Mouse (Mus musculus): ENCODE results near the gene D17H6S53E.

D17H6S53E gene

DNA sequence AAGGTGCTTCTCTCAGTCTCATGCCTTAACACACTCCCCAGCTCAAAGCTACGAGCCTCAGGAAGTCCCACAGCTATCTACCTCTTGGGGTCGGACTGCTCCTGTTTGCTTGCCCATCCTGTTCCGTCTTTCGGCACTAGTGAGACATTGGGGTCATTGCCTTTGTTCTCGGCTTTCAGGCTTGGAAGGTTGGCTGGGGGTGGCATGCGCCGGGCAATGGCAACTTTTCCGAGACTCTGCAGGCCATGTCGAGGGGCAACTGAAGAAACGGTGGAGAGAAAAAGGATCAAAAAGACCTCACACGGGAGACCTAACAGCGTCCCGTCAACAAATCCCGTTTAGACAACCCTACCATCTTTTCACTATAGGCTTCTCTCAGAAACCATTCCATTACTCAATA is 35.9 kb downstream of the D17H6S53E start:
- no peak for DNase-seq (ENCODE audit: low read depth, low spot score)

- DNase-seq (ENCODE audit: low read depth, low spot score): no peak
Observed at GRCm38 (mm10) chr17:35162730-35163129, 36.6 kb downstream of the D17H6S53E start.

DNA sequence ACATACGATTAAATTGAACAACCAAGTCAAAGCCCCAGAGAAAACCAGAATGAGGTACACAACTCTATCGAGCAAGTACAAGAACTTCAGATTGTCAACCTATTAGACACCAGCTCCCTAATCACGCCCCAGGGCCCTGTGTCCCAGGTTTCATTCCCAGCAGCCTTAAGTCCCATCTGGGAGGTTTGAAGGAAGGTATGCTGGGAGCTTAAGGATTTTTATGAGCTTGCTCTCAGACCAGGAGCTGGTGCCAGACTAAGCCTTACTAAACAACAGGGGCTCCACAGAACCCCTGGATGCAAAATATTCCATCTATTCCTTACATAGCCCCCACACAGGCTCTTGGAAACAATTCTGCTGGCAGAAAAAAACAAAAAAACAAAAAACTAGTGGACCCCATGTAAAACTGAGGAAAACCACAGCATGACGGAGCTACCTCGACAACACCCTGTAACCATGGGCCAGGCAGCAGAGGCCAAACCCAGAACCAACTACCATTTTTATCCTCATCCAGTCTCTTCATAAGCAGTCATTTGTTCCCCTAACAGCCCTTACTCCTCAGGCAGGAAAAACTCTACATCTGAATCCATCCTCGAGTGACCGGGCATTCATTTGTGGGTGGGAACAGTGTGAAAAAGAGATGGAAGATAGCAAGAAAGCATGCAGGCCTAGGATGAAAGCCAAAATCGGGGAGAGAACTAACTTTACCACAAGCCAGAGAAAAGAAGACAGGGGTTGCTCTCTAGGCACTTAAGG is 37.3 kb downstream of the D17H6S53E start:
- no peak for DNase-seq (ENCODE audit: low read depth, low spot score)

- no peak for DNase-seq (ENCODE audit: low read depth, low spot score)
Observed at GRCm38 (mm10) chr17:35164218-35164567, 38.0 kb downstream of the D17H6S53E start.

DNA sequence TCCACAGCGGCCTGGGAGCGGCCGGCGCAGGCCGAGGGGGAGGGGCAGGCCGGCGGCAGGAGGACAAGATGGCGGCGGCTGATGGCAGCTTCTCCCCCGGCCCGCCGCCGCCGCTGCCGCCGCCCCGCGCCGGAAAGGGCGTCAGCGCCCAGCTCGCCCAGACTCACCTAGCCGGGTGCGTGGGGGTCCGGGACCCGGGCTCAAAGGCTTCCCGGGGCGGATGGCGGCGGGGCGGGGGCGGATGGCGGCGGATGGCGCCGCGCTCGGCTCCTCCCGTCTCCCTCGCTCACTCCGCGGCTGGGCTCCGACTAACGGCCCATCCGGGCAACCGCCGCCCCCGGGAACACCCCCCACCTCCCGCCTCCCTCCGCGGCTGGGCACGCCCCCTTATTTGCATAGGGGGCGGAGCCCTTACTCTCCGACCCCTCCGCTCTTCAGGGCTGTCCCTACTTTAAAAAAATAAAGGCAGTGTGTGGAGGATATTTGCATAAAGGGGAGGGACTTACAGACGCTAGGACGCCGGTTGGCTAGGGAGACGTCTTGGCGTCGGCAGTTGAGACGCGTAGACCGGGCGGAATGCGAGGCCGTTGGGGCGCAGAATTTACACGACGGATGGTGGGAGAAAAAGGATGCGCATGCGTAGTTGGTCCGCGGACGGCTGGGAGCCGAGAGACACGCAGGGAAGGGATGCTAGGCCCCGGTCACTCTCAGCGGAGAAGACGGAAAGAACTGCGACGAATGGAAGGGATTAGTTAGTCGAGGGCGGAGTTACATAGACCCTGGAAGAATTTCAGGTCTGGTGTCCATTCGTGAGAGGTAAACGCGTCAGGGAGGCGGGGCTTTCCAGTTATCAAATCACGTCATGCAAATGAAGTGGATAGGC is 38.6 kb downstream of the D17H6S53E start, which contains the start of gene Prrc2a:
Gene Prrc2a (minus strand): TSS at position 330 of the 883 bp plus-strand sequence.
- DNase-seq (ENCODE audit: low read depth, low spot score): peak; percentile 98

GRCm38 (mm10) chr17:35165451-35166155 is 39.4 kb downstream of the D17H6S53E start:
- no peak for DNase-seq (ENCODE audit: low read depth, low spot score)

DNA sequence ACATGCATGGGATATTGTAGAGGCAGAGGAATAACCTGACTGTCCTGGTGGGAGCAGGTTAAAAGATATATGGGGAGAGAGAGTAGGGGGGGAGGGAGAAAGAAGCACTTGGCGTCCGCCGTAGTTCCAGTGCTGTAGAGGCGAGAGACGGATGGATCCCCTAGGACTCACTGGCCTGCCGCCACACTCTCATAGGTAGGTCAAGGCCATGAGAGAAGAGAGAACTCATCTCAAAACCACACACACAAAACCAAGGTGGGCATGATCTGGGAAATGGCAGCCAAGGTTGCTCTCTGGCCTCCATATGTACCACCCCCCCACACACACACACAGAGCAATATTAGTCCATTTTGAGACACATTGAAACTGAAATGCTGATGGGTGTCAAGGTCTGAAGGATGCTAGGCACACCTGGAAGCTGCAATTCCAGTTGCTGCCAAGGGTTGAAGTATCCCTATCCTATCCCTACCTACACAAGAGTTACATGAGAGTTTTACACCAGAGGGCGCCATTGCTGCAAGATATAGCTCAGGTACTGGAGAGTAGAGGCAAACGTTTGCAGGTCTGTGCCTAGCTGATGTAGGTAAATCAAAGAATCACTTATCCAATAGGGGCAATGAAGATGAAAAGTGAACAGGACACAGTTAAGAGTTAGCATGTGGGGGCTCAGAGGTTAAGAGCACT is 40.3 kb downstream of the D17H6S53E start:
- DNase-seq (ENCODE audit: low read depth, low spot score): peak; percentile 55

GRCm38 (mm10) chr17:35167794-35168193 is 41.6 kb downstream of the D17H6S53E start:
- DNase-seq (ENCODE audit: low read depth, low spot score): no peak

- peak; percentile 37 for DNase-seq (ENCODE audit: low read depth, low spot score)
Observed at GRCm38 (mm10) chr17:35168541-35169207, 42.5 kb downstream of the D17H6S53E start.

DNA sequence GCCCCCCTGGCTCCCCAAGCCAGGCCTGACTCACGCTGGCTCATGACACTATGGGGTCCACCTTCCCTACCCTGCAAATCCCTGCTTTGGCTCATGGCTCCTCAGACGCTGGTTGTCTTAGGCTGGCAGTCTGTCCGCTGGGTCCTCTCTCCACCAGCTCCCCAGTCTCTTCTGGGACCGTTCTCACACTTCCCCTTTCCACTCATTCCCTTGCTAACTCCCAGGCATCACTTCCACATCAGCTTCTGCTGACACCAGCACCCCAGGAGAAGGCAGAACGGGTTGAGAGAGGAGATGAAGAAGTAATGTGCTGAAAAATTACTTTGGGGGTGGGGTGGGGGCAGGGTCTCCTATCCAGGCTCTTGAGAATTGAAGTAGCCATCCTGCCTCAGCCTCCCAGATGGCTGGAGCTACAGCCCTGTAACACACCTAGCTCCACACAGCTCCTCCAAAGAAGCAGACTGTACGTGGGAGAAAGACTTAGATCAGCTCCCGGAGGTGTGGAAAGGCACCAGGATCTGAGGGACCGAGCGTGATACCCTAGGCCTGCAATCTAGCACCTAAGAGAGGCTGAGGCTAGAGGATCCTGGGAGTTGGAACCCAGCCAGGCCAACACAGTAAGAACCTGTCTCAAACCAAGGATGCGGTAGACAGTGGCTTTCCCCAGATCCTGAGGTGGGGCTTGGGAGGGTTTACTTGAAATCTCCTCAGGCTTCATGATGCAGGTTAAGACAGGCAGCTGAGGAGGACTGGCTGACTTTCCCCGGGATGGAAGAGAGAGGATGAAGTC is 46.5 kb downstream of the D17H6S53E start:
- DNase-seq (ENCODE audit: low read depth, low spot score): no peak

GRCm38 (mm10) chr17:35173329-35173728 is 47.2 kb downstream of the D17H6S53E start:
- no peak for DNase-seq (ENCODE audit: low read depth, low spot score)

DNA sequence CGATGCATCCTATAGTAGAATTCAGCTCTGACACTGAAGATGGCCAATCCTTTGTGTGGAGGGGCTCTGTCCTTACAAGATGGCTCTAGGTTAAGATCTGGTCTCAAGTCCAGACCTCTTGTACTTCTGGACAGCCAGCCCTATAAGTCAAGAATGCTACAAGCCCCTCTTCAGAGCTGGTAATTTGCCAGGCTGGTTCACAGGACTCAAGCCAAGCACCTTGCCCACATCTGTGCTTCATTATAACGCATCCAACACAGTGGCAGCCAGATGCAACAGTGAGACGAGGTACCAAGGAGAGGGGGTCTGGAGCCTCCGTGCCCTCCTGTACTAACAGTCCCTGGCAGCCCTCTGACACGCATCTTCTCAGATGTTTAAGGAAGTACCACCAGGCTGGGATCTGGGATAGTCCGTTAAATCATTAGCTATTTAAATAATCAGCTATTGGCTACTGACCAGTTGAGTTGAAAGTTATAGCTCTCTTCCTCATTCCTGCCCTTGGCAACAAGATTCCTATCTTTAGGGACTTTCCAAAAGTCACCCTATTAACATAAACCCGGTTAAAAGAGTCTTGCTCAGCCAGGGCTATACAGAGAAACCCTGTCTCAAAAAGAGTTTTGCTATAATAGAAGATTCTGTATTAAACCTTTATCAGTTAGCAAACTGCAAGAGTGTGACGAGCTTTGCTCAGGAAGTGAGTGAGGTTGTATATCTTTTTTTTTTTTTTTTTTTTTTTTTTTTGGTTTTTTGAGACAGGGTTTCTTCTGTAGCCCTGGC is 48.2 kb downstream of the D17H6S53E start:
- no peak for DNase-seq (ENCODE audit: low read depth, low spot score)

DNA sequence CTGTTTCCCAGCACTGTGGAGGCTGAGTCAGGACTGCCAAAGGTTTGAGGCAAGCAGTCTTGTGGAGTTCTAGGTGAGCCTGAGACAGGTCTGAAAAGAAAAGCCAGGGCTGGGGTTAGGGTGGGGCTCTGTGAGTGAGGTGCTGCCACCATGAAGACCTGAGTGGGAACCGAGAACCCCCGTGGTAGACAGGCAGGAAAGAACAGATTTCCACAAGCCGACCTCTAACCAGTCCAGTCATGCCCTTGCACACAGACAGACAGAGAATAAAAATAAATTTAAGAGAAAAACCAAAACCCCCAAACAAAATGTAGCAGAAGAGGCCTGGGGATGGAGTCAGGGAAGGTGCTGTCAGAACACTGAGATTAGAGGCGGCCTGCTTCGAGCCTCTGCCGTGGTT is 49.2 kb downstream of the D17H6S53E start:
- no peak for DNase-seq (ENCODE audit: low read depth, low spot score)

GRCm38 (mm10) chr17:35175968-35176367 is 49.8 kb downstream of the D17H6S53E start, which contains the start of gene Aif1:
Gene Aif1, minus strand, starts transcription at chr17:35176068.
- DNase-seq (ENCODE audit: low read depth, low spot score): no peak
